Mouse (Mus musculus) hematopoietic stem cell, adult 5-6 weeks (primary cell): ENCODE measurements at regions not wholly inside any gene's neighbourhood (a gene's known extent, or its start where the extent isn't known, plus 50 kb on each side); places are given as distances from the start of the nearest gene placed in this dataset.

ENCODE experiments used
- ATAC-seq, 2 experiments: fragments of 125-278 bp in 1 of 2; replicated peaks in 1 of 2; 2 replicates each; pipeline ENCODE4 v1.8.0; 2016 to 2017; ENCODE audit warnings: inconsistent platforms in 2 of 2, mild to moderate bottlenecking in 2 of 2, moderate number of reproducible peaks in 2 of 2, low read depth in 1 of 2, moderate TSS enrichment in 1 of 2; ENCODE audit not compliant: low FRiP score in 2 of 2, poor library complexity in 2 of 2, severe bottlenecking in 2 of 2, insufficient read depth in 1 of 2, low TSS enrichment in 1 of 2

GRCm38 (mm10) chr16:76232680-76233079 lies 140.9 kb downstream of the Nrip1 start:
- no peak for ATAC-seq

- no peak for ATAC-seq
Measured at GRCm38 (mm10) chr16:76232174-76232573, 141.5 kb downstream of the Nrip1 start.

DNA sequence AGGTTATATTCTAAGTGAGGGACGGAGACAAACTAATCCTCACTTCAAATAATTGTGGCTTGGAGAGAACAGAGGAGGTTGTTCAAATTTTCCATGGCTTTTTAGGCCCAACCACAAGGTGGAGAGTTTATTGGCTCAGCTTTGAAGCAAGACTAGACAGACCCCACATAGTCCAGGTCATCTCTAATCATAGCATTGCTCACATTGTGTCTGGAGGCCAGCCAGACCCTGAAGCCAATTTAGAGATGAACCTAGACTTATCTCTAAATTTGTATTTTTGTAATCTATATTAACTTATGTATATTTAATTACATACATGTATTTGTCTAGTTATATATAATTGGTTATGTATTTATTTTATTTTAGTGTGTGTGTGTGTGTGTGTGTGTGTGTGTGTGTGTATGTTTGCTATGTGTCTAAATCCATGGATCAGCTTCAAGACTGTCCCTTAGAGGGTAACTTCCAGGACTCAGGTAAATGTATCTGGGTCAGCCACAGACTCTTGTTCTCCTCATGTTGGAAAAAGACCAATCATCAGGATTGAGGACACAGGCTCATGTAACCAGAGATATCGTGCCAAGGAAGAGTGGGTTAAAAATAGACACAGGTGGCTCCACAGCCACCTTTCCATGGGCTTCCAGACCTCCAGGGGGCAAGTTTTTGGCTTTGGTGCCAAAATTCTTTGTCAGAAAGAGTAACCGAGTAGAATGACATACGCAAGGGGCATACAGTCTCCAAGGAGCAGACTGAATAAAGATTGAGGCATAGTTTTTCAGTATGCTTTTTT lies 142.9 kb downstream of the Nrip1 start:
- ATAC-seq = no peak

GRCm38 (mm10) chr16:76228451-76228850 lies 145.2 kb downstream of the Nrip1 start:
- ATAC-seq = no peak

GRCm38 (mm10) chr16:76226446-76226845 lies 147.2 kb downstream of the Nrip1 start:
- ATAC-seq = peak; percentile 47 to 69; a peak in 2 of 4 replicates

DNA sequence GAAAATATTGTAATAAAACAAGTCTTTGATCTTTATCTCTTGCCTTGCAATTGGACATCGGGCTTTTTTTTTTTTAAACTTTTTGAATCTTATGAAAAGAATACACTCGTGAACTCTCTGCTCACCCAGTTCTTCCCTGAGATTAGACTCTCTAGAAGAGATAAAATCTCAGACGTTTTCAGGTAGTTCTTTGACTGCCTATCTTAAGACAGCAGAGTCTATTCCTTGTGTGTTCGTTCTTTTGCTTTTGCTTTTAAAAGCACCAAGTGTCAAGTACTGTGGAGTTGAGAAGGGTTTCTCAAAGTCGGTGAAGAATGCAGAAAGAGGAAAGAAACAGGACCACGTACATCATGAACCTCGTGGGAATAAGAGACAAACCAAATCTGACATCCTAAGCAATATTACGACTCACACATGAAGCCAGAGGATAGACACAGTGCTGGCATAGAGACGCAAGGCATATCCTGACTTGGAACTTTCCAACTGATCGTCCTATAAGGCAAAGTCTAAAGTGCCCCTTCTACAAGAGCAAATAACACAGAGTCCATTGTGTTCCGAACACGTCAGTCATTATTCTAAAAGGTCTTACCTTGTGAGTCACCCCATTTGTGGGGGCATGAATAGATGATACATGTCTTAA lies 147.9 kb downstream of the Nrip1 start:
- no peak for ATAC-seq

DNA sequence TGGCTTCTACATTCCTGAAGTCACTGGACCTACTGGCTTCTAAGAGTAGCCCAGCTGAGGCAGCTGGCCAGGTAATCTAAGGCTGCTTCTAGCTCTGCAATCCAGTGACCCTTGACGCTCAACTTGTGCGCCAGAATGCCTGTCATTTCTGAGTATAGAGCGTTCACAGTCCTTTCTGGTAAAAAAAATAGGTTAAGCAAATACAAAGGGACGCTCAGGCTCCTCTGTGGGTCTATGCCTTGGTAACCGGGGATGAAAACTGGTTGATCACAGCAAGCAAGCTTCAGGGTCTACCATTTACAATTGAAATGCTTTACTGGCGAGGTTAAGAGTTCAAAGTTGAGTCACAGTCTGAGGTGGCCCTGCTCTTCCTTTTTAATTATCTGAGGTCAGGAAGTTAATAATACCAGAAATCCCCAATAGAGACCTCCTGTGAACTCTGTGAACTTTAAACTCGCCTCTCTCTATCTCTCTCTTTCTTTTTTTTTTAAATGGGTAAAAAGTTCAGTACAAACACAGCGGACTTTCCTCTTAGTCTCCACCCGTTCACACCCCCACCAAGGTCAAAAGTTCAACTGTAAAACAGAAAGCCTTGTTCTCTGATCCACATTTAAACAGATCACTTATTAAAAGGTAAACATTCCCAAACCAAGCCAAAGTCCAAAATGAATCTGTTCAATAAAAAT lies 148.6 kb downstream of the Nrip1 start:
- no peak for ATAC-seq

DNA sequence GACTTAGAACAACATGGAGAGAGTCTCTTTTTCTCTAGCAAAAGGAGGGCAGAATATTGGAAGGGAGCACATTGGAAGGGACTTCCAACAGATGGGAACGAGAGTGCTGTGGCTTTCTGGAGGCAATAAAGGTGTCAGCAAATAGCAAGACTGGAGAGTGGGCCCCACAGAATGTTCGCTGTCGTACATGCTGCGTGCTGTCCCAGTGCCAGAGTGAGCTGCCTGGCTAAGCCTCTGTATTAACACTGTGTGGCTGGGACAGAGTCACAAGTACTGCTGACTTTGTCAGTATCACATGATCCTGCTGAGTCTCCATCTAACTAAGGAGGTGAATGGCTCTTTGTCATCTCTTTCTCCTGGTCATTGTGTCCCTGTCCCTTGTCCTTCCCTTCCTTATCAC lies 149.9 kb downstream of the Nrip1 start:
- ATAC-seq = no peak

- no peak for ATAC-seq
Measured at GRCm38 (mm10) chr16:76222960-76223359, 150.7 kb downstream of the Nrip1 start.

DNA sequence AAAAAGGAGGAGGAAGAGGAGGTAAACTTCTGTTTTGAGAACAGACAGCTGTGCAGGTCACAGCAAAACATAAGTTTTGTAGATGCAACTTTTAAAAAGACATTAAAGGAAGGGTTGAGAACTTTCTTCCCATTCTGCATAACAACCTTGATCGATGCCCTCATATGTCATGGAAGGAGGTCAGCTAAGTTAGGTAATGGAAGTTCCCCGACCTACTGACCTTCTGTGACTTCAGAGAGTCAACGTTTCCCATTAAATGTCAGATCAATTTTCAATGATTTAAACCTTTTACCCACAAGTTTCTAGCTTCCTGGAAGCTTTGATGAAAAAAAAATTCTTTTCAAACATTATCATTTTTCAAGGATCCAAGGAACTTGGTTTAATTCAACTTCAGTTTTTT lies 153.2 kb downstream of the Nrip1 start:
- ATAC-seq = no peak

DNA sequence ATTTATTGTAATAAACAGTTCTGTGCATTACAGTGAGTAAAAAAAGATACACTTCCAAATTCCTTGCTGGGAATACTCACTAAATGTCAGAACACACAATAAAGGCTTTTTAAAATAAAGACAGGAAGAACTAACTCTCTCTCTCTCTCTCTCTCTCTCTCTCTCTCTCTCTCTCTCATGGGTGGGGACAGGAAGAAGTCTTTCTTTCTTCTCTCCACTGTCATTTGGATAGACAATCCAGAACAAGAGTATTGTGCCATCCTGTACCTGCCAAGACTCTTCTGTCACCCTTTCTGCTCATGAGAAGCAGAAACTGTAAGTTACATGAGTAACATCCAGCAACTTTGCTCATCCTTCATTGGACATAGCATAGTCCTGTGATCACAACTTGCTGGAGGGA lies 154.4 kb downstream of the Nrip1 start:
- ATAC-seq = no peak

DNA sequence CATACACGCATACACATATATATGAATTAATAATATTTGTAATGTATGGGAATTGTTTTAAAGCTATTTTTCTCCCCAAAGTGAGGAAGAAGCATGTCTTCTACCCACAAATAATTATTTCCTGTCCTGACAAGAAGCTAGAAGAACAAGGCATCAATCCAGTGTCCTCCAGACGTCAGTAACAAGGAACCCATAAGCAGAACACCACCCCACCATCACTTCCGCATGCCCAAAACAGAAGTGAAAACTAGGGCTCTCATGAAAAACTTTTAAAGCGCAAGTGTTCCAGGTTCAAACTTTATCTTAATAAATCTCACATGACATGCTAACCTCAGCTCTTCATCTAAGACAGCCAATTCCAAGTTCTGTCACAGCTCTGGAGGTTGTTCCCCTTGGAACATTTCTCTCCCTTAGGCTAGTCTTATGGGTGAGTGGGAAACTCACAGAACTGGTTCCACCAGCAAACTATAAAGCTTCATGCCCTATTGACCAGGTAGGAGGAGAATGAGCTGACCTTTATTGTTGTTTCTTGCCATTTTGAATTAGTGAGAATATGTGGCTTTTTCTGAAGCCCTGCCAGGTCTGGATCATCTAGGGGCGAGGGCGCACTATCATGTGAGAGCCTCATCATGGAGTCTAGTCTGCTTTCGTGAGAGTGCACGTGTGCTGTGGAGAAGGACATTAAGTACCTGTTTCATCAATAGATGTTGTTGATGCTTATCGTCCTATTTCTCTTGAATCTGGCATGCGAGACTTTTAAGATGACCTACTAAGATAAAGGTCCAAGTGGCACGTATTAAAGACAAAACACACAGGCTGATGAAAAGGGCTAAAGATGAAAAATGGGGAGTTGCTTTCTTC lies 155.1 kb downstream of the Nrip1 start:
- ATAC-seq = peak in 1 of 2 experiments; percentile 46; a peak in 2 of 4 replicates

- no peak for ATAC-seq
Measured at GRCm38 (mm10) chr16:76216184-76216583, 157.4 kb downstream of the Nrip1 start.

DNA sequence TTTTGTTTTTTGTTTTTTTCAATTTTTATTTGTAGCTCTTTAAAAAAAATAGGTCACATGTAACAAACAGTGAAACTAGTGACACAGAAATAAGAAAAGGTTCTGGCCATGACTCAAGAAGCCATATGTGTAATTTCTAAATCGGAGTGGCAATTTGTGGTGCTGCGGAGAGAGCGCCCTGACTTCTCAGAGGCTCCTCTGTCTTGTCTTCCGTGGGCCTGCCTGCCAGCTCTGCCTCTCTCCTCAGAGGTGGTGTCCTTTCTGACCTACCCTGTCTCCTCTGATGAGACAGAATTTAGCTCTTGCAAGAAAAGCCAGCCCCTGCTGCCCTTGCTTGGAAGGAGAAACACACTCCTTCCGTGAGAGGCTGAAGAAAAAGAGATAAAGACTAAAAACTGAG lies 158.1 kb downstream of the Nrip1 start:
- no peak for ATAC-seq

DNA sequence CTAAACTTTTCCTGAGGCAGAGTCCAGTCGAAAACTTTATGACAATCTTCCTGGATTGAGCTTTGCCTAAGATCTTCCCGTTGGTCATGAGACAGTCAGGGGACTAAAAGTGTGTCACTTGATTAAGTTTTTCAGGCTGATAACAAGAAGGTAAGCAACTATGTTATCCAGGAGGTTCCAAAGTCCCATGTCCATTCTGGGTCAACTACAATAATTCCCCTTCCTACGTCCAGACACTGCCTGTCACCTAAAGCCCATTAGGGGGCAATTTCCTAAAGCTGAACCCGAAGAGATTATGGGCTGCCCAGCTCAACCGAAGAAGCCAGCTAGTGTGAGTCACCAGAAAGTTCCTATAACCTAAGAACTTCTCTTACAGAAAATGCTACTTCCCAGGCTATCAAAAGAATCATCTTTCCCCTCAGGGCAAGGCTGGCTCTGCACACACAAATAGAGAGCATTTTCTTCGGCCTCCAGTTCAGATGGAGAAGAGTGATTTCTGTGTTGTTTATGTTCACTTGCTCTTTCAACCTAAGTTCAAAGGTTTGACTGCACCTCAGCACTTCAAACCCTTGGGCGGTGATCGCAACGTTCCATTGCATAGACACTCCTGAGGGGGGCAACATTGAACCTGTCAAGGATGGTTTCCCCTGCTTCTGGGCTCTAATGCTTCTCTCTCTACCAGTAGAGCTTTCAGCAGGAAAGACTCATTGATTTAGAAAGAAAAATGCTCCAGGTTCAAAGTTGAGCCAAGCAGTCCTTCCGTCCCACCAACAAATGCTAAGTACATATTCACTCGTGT lies 171.7 kb downstream of the Nrip1 start:
- ATAC-seq = peak; percentile 62 to 68; a peak in 2 of 4 replicates

DNA sequence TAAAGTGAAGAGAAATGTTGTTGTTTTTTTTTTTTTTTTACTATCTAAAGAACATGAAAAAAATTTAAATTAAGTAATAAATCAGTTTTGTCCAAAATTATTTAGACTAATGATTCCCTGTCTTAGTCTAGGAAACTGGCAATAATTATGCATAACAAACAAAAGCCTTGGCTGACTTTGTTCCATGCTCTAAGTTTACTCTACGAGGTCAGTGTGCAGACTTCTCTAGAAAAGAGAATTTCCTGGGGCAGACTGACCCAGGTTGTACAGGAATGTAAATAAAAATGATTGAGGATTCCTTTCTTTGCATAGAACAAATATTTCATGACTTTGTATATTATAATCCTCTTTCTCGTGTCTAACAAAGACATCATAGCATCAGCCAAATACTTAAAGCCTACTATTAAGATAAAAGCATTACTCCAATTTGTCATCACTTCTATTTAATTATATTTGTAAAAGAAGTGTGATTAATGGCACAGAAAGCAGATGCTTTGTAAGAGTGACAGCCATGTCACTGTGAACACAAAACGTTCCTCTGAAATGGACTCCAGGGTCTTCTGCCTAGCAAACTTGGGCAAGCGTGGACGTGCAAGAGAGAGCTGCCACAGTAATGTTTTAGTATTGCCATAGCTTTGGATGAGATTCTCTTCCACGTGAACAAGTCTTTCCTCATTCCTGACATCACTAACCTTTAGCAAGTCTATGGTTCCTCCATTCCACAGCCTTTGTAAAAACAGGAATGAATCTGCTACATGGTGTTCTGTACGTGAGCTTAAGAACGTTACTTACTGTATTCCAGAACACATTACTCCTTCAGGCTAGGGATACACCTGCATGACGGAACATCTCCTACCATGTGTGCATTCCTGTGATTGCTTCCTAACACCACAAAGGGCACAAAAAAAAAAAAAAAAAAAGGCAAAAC lies 172.6 kb downstream of the Nrip1 start:
- no peak for ATAC-seq
